Mouse (Mus musculus): Measurements from ENCODE around the gene Upp2.

Gene Upp2

GRCm38 (mm10) chr2:58614851-58615250 is 47.8 kb downstream of the Upp2 start:
- no peak for DNase-seq (ENCODE audit: low spot score in 2 of 2)

DNA sequence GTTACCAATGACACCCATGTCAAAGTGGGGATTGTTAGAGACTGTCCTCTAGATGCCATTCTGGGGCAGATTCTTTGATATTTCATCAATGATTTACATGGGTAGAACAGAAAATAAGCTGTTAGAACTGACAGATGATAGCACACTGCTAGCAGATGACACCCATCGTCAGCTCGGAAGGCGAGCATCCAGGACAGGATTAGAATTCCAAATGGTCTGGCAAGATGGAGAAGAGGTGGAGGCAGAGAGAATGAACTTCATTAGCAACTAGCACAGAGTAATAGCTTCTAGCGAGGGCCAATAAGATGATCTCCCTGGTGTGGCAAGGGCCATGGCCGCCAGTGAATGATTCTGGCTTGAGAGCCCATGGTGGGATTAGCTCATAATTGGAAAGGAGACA is 48.7 kb downstream of the Upp2 start:
- no peak for DNase-seq (ENCODE audit: low spot score in 2 of 2)

DNA sequence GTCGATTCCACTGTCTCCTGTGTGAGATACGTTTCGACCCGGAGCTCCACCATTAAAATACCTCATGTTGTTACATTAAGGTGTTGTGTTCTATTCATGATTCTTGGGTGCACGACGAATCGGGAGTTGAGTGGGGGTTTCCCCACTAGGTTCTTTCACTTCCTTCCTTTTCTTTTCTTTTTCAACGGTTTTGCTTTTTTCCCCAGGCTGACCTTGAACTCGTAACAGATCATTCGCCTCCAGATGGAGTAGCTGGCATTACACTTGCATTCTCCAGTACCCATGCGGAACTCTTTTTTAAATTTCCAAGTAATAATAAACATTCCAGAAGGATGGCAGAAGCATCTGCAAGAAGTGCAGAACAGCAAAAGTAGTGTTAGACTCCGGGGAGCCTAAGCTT is 58.1 kb downstream of the Upp2 start:
- no peak for DNase-seq (ENCODE audit: low spot score in 2 of 2)

- no peak for DNase-seq (ENCODE audit: low spot score in 2 of 2)
These were observed 58.6 kb downstream of the Upp2 start for GRCm38 (mm10) chr2:58625681-58626080.

GRCm38 (mm10) chr2:58626136-58626769 is 59.2 kb downstream of the Upp2 start:
- DNase-seq (ENCODE audit: low spot score in 2 of 2): no peak

DNA sequence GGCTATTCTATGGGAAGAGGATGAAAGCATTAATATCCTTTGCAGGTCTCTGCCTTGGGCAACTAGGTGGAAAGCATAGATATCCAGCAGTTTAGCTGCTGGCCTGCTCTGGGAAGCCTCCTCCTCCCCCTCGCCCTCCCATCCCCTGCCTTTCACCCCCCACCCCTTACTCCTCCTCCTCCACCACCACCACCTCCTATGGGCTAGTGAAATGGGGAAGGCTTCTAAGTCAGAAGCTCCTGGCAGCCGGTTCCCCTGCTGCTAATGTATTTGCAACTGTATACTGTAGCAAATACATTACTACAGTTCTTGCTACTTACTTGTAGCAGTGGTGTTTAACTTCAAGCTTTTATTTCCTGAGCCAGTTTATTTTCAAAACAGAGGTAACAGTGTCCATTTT is 60.9 kb downstream of the Upp2 start:
- no peak for DNase-seq (ENCODE audit: low spot score in 2 of 2)

GRCm38 (mm10) chr2:58628993-58629392 is 61.9 kb downstream of the Upp2 start:
- no peak for DNase-seq (ENCODE audit: low spot score in 2 of 2)

DNA sequence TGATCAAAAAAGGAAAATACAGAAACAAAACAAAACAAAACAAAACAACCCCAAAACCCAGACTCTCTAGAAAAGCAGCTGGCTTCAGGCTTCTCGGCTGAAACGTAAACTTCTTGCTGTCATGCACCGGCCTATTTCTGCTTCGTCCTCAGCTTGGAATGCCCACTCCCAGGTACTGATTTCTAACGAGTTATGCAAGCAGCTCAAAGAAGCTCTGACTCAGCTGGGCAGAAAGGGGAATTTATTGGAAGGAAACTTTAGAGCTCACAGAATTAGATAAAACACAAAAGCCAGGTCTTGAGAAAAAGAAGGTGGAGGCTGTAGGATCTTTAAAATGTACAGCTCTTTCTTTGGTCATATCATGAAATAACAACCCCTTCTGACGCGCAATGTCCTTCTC is 62.3 kb downstream of the Upp2 start:
- no peak for DNase-seq (ENCODE audit: low spot score in 2 of 2)

- no peak for DNase-seq (ENCODE audit: low spot score in 2 of 2)
These were observed 66.7 kb downstream of the Upp2 start for GRCm38 (mm10) chr2:58633791-58634190.

- peak; percentile 85 to 92 for DNase-seq (ENCODE audit: low spot score in 2 of 2)
These were observed 74.9 kb downstream of the Upp2 start for GRCm38 (mm10) chr2:58641761-58642555.

DNA sequence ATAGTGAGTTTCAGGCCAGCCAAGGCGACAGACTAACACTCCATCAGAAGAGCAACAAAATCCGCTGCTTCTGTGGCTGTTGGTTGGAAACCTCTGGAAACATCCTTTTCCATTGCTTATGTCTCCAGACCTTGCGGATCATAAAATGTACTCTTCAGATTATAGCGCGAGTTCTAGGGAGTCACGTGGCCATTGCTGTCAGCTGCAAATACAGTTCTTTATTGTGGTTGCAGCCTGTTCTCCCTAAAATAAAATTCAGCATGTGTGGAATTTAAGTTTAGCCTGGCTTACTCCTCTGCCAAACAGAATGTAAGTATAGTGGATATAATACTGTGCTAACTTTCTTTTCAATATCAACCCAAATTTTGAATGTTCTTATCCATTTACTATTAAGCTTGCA is 78.6 kb downstream of the Upp2 start:
- peak in 1 of 2 experiments; percentile 66 for DNase-seq (ENCODE audit: low spot score in 2 of 2)

- DNase-seq (ENCODE audit: low spot score in 2 of 2): no peak
These were observed 88.1 kb downstream of the Upp2 start for GRCm38 (mm10) chr2:58655169-58655568.

DNA sequence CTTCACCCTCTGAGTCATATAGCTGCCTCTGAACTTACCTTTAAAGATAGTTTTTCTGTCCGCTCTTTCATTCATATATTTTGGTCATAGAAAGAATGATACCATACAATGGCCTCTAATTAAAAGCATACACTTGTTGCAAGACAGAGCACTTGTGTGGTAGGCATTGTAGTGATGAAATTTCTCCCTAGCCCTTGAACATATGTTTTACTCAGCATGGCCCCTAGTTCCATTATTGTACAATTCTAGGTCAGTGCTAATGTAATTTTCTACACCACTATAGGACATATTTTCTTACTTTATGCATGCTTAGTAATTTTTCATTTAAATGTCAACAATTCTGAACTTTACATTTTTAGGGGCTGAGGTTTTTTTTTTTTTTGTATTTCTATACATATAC is 89.9 kb downstream of the Upp2 start:
- DNase-seq (ENCODE audit: low spot score in 2 of 2): no peak

- DNase-seq (ENCODE audit: low spot score in 2 of 2): no peak
These were observed 90.8 kb downstream of the Upp2 start for GRCm38 (mm10) chr2:58657855-58658254.

GRCm38 (mm10) chr2:58660591-58660990 is 93.5 kb downstream of the Upp2 start:
- DNase-seq (ENCODE audit: low spot score in 2 of 2): no peak

- no peak for DNase-seq (ENCODE audit: low spot score in 2 of 2)
These were observed 94.0 kb downstream of the Upp2 start for GRCm38 (mm10) chr2:58661116-58661515.

GRCm38 (mm10) chr2:58662661-58663060 is 95.6 kb downstream of the Upp2 start:
- no peak for DNase-seq (ENCODE audit: low spot score in 2 of 2)

GRCm38 (mm10) chr2:58663404-58664120 is 96.5 kb downstream of the Upp2 start:
- DNase-seq (ENCODE audit: low spot score in 2 of 2): no peak

DNA sequence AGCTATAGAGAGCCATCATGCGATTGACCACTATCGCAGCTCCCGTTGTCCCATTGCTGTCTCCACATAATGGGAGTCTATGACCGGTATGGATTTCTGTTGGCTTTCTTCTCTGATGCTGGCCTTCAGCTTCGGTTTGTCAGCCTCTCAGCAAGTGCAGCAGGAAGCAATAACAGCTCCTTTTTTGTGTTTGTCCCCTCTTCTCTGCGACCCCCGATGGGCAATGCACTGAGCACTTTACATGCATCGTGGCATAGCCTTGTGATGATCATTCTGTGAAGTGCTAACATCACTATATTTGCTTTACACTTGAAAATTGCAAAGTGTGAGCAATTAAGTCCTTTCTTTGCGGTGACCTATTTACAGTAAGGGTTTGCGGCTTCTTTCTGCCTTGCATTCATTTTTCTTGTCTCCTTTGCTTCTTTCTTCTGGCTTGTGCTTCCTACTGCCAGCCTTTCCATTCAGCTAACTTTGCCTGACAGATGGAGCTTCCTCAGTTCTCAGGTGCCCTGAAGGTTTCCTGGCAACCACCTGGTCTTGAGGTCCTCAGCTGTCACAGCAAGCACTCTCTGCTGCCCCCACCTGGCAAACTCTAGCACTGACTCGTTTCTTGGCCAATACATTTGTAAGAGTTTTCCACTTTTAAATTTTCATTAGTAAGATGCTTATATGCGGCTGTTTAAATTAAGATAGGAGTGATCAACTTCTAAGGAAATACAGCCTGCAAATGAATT is 98.2 kb downstream of the Upp2 start:
- peak; percentile 69 to 76 for DNase-seq (ENCODE audit: low spot score in 2 of 2)

DNA sequence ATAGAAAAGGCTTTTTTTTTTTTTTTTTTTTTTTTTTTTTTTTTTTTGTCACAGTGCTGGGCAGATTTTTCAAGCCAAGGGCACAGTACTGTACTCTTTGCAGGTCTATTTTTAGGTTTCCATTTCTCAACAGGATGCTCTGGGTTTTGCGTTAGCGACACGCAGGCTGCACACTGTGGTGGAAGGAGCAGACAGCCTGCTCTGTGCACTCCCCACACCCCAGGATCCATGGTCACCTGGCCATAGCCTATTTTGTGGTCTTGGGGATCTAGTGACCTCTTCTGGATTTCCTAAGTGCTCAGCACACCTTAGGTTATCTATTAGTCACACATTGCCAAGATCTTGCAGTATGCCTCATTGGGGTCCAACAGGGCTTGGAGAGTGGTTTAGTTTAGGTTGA is 100.2 kb downstream of the Upp2 start:
- no peak for DNase-seq (ENCODE audit: low spot score in 2 of 2)

GRCm38 (mm10) chr2:58667991-58668390 is 100.9 kb downstream of the Upp2 start:
- peak; percentile 67 to 81 for DNase-seq (ENCODE audit: low spot score in 2 of 2)

- DNase-seq (ENCODE audit: low spot score in 2 of 2): no peak
These were observed 102.0 kb downstream of the Upp2 start for GRCm38 (mm10) chr2:58669114-58669513.

Data from frontal cortex, postnatal 36 days (tissue).